Mouse (Mus musculus): Measurements from ENCODE around the gene Cd96.

- TF ChIP-seq CTCF (IDR thresholded peaks at IDR 0.05; ENCODE audit: low read depth, low read length) (no peak), POLR2A (IDR thresholded peaks at IDR 0.05; ENCODE audit: extremely low read depth, insufficient read depth, low read length) (no peak)
Observed at GRCm38 (mm10) chr16:46146962-46147361, 26.9 kb upstream of the Cd96 start.
